Mouse (Mus musculus): ENCODE data around the gene Bspry. TPM values are rescaled to one million over a fixed set of nuclear protein-coding genes. Genes with fewer than 3 reads are reported as not detected.

Gene Bspry
- 1.3 and 1.8 TPM in 2 replicates for total RNA-seq (2017)

DNA sequence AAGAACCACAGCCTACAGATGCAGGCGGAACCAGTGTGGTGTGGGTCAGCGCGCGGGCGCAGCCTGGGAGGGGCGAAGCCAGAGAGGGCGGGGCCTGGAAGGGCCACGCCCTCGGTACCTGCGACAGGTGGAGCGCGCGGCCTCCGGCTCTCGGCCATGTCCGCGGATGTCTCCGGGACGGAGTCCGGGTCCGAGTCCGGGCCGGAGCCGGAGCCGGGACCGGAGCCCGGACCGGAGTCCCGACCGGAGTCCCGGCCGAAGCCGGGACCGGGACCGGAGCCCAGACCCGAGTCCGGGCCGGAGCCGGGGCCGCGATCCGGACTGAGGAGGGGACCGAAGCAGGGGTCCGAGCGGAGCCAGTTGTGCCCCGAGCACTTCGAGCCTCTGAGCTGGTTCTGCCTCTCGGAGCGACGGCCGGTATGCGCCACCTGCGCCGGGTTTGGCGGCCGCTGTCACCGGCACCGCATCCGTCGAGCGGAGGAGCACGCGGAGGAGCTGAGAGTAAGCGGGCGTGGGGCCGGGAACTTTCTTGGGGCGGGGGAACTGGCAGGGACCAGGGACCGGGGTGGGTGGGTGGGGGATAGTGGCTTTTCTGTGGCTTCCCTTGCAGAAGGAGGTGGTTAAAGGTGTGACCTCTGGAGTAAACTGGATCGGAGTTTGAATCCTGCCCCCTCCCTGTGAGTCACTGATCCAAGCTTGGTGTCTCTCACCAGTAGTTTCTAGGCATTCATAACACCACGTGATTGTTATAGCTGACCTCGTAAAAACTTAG lies at the start of gene Bspry:
Bspry (plus strand) TSS at position 117 of the 772 bp plus-strand sequence.
- peak; percentile 41; the same call in 1 of the 2 replicates for ATAC-seq (ENCODE audit: extremely low read depth, insufficient number of reproducible peaks, low FRiP score, poor library complexity, severe bottlenecking)

DNA sequence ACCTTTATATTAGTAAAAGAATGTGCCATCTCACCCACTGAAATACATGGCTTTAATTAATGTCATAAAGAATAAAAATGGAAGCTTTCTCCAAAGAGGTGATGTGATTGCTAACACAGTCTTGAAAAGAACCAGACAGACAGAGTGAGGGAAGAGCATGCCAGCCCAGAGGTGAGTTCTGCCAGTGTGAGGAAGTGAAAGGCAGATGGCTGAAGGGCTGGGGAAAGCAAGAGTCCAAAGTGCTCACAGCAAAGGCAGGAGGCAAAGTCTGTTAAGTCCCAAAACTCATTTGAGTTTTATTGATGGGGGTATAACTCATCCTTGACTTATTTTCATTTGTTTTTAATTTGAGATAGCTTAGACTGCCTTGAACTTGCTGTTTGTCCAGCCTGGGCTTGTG lies 49.2 kb upstream of the Bspry start:
- no peak for ATAC-seq (ENCODE audit: extremely low read depth, insufficient number of reproducible peaks, low FRiP score, poor library complexity, severe bottlenecking)

GRCm38 (mm10) chr4:62431522-62431921 lies 48.3 kb upstream of the Bspry start:
- ATAC-seq (ENCODE audit: extremely low read depth, insufficient number of reproducible peaks, low FRiP score, poor library complexity, severe bottlenecking), result no peak

GRCm38 (mm10) chr4:62433939-62434870 lies 45.6 kb upstream of the Bspry start:
- ATAC-seq (ENCODE audit: extremely low read depth, insufficient number of reproducible peaks, low FRiP score, poor library complexity, severe bottlenecking), result no peak

DNA sequence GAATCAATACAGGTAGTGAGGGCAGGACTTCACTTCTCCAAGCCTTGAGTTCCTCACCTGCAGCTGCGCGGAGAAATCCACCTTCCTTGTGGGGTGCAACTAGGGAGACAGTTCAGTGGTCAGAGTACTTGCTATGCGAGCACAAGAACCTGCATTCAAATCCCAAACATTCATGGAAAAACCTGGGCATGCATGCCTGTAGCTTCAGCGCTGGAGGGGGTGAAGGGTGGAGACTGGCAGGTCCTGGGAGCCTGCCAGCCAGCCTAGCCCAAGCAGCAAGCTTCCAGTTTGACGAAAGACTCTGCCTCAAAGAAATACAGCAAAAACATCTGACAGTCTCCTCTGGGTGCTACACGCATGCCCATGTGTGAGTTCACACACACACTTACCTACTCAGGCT lies 44.8 kb upstream of the Bspry start, which contains the start of gene Rnf183:
Rnf183 (minus strand) TSS at position 172 of the 400 bp plus-strand sequence.
- ATAC-seq (ENCODE audit: extremely low read depth, insufficient number of reproducible peaks, low FRiP score, poor library complexity, severe bottlenecking), result no peak

DNA sequence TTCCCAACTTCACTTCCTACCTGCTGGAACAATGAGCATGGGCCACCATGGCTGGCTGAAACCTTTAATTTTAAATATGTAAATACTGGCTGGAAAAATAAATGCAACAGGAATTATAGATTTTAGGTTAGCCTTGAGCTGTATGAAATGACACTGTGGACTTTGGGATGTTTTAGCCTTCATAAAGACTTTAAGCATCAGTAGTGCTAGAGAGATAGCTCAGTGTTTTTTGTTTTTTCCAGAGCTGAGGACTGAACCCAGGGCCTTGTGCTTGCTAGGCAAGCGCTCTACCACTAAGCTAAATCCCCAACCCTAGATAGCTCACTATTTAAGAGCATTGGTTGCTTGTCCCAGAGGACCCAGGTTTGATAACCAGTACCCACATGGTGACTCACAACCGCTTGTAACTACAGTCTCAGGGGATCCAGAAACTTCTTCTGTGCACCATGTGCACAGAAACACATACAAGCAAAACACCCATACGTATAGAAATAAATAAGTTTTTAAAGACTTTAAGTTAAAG lies 42.5 kb upstream of the Bspry start:
- no peak for ATAC-seq (ENCODE audit: extremely low read depth, insufficient number of reproducible peaks, low FRiP score, poor library complexity, severe bottlenecking)

DNA sequence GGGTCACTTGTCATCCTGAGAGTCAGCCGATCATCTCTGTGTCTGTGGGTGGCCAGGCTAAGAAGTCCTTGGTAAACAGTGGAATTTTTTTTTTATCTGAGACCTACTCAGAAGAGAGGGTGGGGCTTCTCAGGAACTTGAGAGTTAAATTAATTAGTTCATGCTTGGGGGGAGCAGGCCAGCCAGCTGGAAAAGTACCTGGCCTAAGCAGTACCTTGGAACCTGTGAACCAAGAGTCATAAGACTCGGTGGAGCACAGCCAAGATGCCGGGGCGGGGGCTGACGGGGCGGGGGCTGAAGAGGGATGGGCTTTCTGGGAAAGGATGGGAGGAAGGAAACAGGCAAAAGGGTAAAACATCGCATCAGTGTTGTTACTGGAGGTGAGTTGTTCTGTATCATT lies 42.0 kb upstream of the Bspry start:
- ATAC-seq (ENCODE audit: extremely low read depth, insufficient number of reproducible peaks, low FRiP score, poor library complexity, severe bottlenecking), result no peak

DNA sequence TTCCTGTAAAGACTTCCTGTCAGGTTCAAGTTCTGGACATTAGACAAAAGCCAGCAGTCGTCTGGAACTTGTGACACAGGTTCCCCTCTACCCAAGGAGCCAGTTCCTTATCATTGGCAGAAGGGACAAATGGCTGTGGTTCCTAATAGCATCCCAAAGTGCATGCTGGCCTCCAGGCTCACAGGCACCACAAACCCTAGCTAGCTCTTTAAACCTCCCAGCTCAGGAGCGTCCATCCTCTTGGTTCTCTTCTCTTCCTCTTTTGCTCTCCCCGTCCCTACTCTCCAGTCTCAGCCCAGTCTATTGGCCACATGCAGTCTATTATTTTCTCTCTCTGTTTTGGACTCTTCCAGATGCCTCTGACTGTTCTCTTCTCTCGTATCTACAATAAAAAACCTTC lies 40.1 kb upstream of the Bspry start:
- no peak for ATAC-seq (ENCODE audit: extremely low read depth, insufficient number of reproducible peaks, low FRiP score, poor library complexity, severe bottlenecking)

- ATAC-seq (ENCODE audit: extremely low read depth, insufficient number of reproducible peaks, low FRiP score, poor library complexity, severe bottlenecking), result no peak
Measured at GRCm38 (mm10) chr4:62440544-62440943, 39.3 kb upstream of the Bspry start.

DNA sequence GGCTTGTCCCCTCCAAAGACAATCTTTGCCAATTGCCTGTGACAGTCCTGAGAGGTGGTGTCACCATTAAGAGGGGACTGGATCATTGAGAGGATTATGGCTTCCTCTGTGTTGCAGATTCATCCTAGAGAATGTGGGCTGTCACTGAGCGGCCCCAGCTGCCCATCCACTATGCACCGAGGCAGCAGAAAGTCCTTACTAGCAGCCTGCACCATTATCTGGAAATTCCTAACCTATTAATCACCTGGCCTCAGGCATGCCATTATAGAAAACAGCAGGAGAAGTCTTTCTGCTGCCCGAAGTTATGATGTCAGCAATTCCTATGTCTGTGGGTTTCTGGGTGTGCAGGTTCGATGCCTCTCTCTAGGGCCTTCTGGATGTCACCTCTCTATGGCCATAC lies 38.9 kb upstream of the Bspry start:
- ATAC-seq (ENCODE audit: extremely low read depth, insufficient number of reproducible peaks, low FRiP score, poor library complexity, severe bottlenecking), result no peak

DNA sequence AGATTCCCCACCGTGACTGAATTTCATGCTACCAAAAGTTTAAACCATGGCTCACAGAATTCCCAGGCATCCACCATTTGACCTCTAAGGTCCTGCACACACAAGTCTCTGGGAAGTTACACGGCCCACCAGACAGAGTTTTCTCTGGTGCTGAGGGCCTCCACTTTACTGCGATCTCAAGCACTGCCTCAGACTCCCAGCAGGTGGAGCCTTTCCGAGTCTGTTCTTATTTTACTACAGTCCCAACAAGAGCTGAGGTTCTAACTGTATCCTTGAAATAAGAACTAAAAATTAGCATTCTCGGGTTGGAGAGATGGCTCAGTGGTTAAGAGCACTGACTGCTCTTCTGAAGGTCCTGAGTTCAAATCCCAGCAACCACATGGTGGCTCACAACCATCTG lies 24.9 kb upstream of the Bspry start:
- ATAC-seq (ENCODE audit: extremely low read depth, insufficient number of reproducible peaks, low FRiP score, poor library complexity, severe bottlenecking), result 0 out of 2 replicates have a peak, but pooled peaks have one; percentile 30

GRCm38 (mm10) chr4:62459081-62459480 lies 20.8 kb upstream of the Bspry start:
- ATAC-seq (ENCODE audit: extremely low read depth, insufficient number of reproducible peaks, low FRiP score, poor library complexity, severe bottlenecking), result no peak

GRCm38 (mm10) chr4:62460348-62460747 lies 19.5 kb upstream of the Bspry start:
- ATAC-seq (ENCODE audit: extremely low read depth, insufficient number of reproducible peaks, low FRiP score, poor library complexity, severe bottlenecking), result no peak

- ATAC-seq (ENCODE audit: extremely low read depth, insufficient number of reproducible peaks, low FRiP score, poor library complexity, severe bottlenecking), result no peak
Measured at GRCm38 (mm10) chr4:62463124-62463523, 16.7 kb upstream of the Bspry start.

- ATAC-seq (ENCODE audit: extremely low read depth, insufficient number of reproducible peaks, low FRiP score, poor library complexity, severe bottlenecking), result no peak
Measured at GRCm38 (mm10) chr4:62468158-62468557, 11.7 kb upstream of the Bspry start.

DNA sequence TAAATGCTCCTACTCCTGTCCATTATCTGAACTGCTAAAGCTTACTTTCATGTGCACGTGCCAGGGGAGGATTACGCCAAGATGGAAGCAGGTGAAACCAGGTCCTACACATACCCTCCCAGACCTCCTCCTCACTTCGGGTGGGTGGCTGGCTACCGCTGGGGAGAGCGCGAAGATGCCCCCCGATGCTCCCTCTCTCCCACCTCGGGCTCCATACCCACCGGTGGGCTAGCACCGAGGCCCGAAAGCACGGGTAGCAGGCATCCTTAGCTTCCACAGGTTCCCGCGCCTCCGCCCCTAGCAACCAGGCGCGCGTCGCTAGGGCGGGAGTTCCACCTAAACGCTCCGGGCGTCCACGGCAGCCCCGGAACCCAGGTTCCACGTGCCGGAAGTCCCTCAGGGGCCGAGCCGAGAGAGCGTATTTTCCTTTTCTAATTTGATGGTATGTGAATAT lies 9.2 kb upstream of the Bspry start, which contains the start of gene Wdr31:
Wdr31 (minus strand) TSS at position 299 of the 454 bp plus-strand sequence.
- ATAC-seq (ENCODE audit: extremely low read depth, insufficient number of reproducible peaks, low FRiP score, poor library complexity, severe bottlenecking), result peak; percentile 85

DNA sequence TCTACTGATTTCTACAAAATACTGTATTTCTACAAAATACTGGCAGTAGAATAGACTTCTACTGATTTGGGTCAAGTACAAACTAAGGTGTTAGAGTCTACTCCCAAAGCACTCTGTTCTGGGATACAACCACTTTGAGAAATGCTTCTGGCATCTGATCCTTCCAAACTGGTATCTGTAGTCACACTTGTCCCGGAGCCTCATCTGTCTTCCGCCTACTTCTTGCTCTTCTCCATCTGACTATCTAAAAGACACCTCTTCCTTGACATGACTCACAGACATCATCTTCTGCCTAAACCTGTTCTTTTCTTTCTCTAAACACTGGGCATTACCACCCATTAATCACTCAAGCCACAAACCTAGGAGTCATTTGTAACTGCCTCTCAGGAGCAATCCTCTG lies 7.8 kb upstream of the Bspry start:
- ATAC-seq (ENCODE audit: extremely low read depth, insufficient number of reproducible peaks, low FRiP score, poor library complexity, severe bottlenecking), result no peak

DNA sequence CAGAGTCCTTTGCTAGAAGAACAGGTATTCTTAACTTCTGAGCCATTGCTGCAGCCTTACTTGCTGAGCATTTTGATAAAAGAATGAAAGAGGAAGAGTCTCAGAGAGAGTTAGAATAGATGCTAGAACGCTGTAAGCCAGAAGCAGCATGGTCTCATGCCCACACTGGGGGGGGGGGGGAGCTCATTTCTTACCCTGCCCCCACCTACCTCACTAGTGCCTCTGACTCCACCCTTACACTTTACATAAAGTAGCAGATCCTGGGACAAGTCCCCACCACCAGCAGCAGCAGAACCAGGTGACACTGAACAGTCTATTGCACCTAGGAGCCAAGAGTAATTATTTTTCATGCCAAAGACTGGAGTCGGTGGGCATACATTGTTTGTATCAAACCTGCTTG lies 4.7 kb upstream of the Bspry start:
- ATAC-seq (ENCODE audit: extremely low read depth, insufficient number of reproducible peaks, low FRiP score, poor library complexity, severe bottlenecking), result no peak

- no peak for ATAC-seq (ENCODE audit: extremely low read depth, insufficient number of reproducible peaks, low FRiP score, poor library complexity, severe bottlenecking)
Measured at GRCm38 (mm10) chr4:62475793-62476192, 4.1 kb upstream of the Bspry start.

All from neutrophil, adult 5-6 weeks (primary cell).